Mouse (Mus musculus) cerebellum, adult 9-11 months (tissue): ENCODE measurements around the gene Clip2.
A peak's percentile ranks its signal among the peaks of the same experiment; 100 is the strongest.

ENCODE experiments used
- DNase-seq: peaks from one replicate; pipeline ENCODE4 v3.0.0; 2022

Clip2 gene

GRCm38 (mm10) chr5:134560450-134561171 is 8.4 kb upstream of the Clip2 start:
- no peak for DNase-seq

GRCm38 (mm10) chr5:134560071-134560449 is 7.8 kb upstream of the Clip2 start, which contains the start of gene Syna:
Syna (minus strand) TSS chr5:134560171.
- DNase-seq: no peak

- no peak for DNase-seq
Measured at GRCm38 (mm10) chr5:134555463-134556164, 3.4 kb upstream of the Clip2 start.

- DNase-seq: peak; percentile 45
Measured at GRCm38 (mm10) chr5:134553951-134554546, 1.8 kb upstream of the Clip2 start.

- peak; percentile 79 for DNase-seq
Measured at GRCm38 (mm10) chr5:134551233-134552109, 763 bp downstream of the Clip2 start.

- peak; percentile 65 for DNase-seq
Measured at GRCm38 (mm10) chr5:134550836-134551232, 1.4 kb downstream of the Clip2 start.

GRCm38 (mm10) chr5:134549640-134550168 is 2.5 kb downstream of the Clip2 start:
- DNase-seq: no peak

GRCm38 (mm10) chr5:134548306-134548705 is 3.9 kb downstream of the Clip2 start:
- DNase-seq: no peak

- no peak for DNase-seq
Measured at GRCm38 (mm10) chr5:134546790-134547189, 5.4 kb downstream of the Clip2 start.

GRCm38 (mm10) chr5:134545242-134545629 is 7.0 kb downstream of the Clip2 start:
- DNase-seq: no peak

- DNase-seq: peak; percentile 60
Measured at GRCm38 (mm10) chr5:134544516-134545241, 7.6 kb downstream of the Clip2 start.

- no peak for DNase-seq
Measured at GRCm38 (mm10) chr5:134541640-134542039, 10.6 kb downstream of the Clip2 start.

GRCm38 (mm10) chr5:134540881-134541280 is 11.4 kb downstream of the Clip2 start:
- DNase-seq: peak; percentile 41

- DNase-seq: no peak
Measured at GRCm38 (mm10) chr5:134539891-134540290, 12.3 kb downstream of the Clip2 start.

GRCm38 (mm10) chr5:134536036-134536435 is 16.2 kb downstream of the Clip2 start:
- no peak for DNase-seq

GRCm38 (mm10) chr5:134532417-134532816 is 19.8 kb downstream of the Clip2 start:
- no peak for DNase-seq

GRCm38 (mm10) chr5:134531585-134531984 is 20.6 kb downstream of the Clip2 start:
- peak; percentile 66 for DNase-seq

GRCm38 (mm10) chr5:134530830-134531229 is 21.4 kb downstream of the Clip2 start:
- DNase-seq: peak; percentile 95

GRCm38 (mm10) chr5:134528488-134528887 is 23.7 kb downstream of the Clip2 start:
- no peak for DNase-seq

GRCm38 (mm10) chr5:134525971-134526711 is 26.1 kb downstream of the Clip2 start:
- peak; percentile 76 for DNase-seq

GRCm38 (mm10) chr5:134523728-134524127 is 28.5 kb downstream of the Clip2 start:
- DNase-seq: no peak
